Mouse (Mus musculus): ENCODE data around the gene Grik4. TPM values are rescaled to one million over a fixed set of nuclear protein-coding genes. Genes with fewer than 3 reads are reported as not detected.

Gene Grik4
- total RNA-seq, 1 experiment: 0.22 TPM

GRCm38 (mm10) chr9:42885566-42885965 lies 58.7 kb downstream of the Grik4 start:
- TF ChIP-seq MAFK (IDR thresholded peaks at IDR 0.05; ENCODE audit: insufficient read depth, low read depth, low read length) (no peak), CHD2 (IDR thresholded peaks at IDR 0.05; ENCODE audit: low read depth, low read length) (no peak), HCFC1 (IDR thresholded peaks at IDR 0.05; ENCODE audit: borderline replicate concordance, insufficient read depth, low read length) (no peak), ZNF384 (IDR thresholded peaks at IDR 0.05; ENCODE audit: low read depth, low read length) (no peak), ZC3H11A (IDR thresholded peaks at IDR 0.05; ENCODE audit: borderline replicate concordance, low read depth, low read length) (no peak)
- in situ Hi-C loops (cut with MboI; ENCODE audit: low sequenced_read_pairs in 2 of 2, unreplicated experiment in 2 of 2): no loop called here
- H3K4me1 ChIP-seq (ENCODE audit: control insufficient read depth in 2 of 2, insufficient read depth in 2 of 2, low read length in 2 of 2, poor library complexity in 1 of 2): peaks cover 3 to 10% of the 10 kb centered on the region in 2 experiments; a peak in 2 of 4 replicates

GRCm38 (mm10) chr9:42885123-42885522 lies 59.2 kb downstream of the Grik4 start:
- H3K27ac ChIP-seq (ENCODE audit: insufficient read depth, low read depth, low read length, poor library complexity, severe bottlenecking): no peak overlapping the region
- no peak overlapping the region for H3K9ac ChIP-seq (ENCODE audit: insufficient read depth, low read depth, low read length, poor library complexity, severe bottlenecking)
- no peak for TF ChIP-seq MAFK (IDR thresholded peaks at IDR 0.05; ENCODE audit: insufficient read depth, low read depth, low read length)
- no peak for TF ChIP-seq HCFC1 (IDR thresholded peaks at IDR 0.05; ENCODE audit: borderline replicate concordance, insufficient read depth, low read length)
- no peak for TF ChIP-seq CHD2 (IDR thresholded peaks at IDR 0.05; ENCODE audit: low read depth, low read length)
- TF ChIP-seq ZNF384 (IDR thresholded peaks at IDR 0.05; ENCODE audit: low read depth, low read length): no peak
- TF ChIP-seq ZC3H11A (IDR thresholded peaks at IDR 0.05; ENCODE audit: borderline replicate concordance, low read depth, low read length): no peak
- in situ Hi-C loops (cut with MboI; ENCODE audit: low sequenced_read_pairs in 2 of 2, unreplicated experiment in 2 of 2): no loop called here
- no peaks in the 10 kb centered on the region for H3K9me3 ChIP-seq (ENCODE audit: control insufficient read depth, insufficient read depth, low read depth, low read length)
- no peak overlapping the region for H3K4me3 ChIP-seq (ENCODE audit: insufficient read depth in 1 of 2, low read depth in 1 of 2, low read length in 2 of 2, poor library complexity in 1 of 2, severe bottlenecking in 1 of 2)
- no peak for DNase-seq (ENCODE audit: low read depth, low spot score)
- peaks cover 3 to 10% of the 10 kb centered on the region in 2 experiments; a peak in 2 of 4 replicates for H3K4me1 ChIP-seq (ENCODE audit: control insufficient read depth in 2 of 2, insufficient read depth in 2 of 2, low read length in 2 of 2, poor library complexity in 1 of 2)
- no peaks in the 10 kb centered on the region for H3K36me3 ChIP-seq (ENCODE audit: control insufficient read depth, insufficient read depth, low read length, poor library complexity, severe bottlenecking)

More at GRCm38 (mm10) chr9:42885566-42885965, 58.7 kb downstream of the Grik4 start:
- H3K4me3 ChIP-seq (ENCODE audit: insufficient read depth in 1 of 2, low read depth in 1 of 2, low read length in 2 of 2, poor library complexity in 1 of 2, severe bottlenecking in 1 of 2): no peak overlapping the region
- no peaks in the 10 kb centered on the region for H3K9me3 ChIP-seq (ENCODE audit: control insufficient read depth, insufficient read depth, low read depth, low read length)
- no peaks in the 10 kb centered on the region for H3K36me3 ChIP-seq (ENCODE audit: control insufficient read depth, insufficient read depth, low read length, poor library complexity, severe bottlenecking)
- no peak for DNase-seq (ENCODE audit: low read depth, low spot score)
- H3K27ac ChIP-seq (ENCODE audit: insufficient read depth, low read depth, low read length, poor library complexity, severe bottlenecking): no peak overlapping the region
- no peak overlapping the region for H3K9ac ChIP-seq (ENCODE audit: insufficient read depth, low read depth, low read length, poor library complexity, severe bottlenecking)

DNA sequence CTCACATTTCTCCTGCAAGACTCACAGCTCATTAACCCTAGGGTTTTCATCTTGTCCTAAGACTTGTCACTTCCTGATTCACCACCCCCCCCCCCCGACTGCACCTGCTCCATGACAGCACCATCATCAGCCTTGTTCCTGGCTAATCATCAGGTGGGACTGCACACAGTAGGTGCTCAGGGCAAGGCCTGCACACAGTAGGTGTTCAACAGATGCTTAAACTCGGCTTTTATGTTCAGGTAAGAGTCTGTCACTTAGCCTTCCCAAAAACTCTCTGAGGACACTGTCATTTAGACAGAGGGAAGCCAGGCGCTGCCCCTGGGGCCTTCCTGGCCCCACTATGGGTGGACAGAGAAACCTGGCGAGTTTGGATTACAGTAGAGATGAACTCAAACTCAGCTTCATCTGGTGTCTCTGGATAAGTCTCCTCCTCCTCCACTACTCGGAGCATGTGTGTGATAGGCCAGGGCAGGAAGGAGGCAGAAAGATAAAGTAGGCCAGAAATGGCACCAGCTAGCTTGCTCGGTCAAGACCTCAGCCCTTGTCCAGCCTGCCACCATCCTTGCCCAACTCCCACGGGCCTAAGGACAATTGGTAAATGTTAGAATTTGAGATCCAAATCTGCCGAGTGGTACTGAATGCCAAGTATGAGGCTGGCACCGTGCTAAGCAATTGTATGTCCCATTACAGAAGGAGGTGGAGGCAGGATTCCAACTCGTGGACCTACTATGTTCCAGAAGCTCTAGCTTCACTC lies 61.1 kb downstream of the Grik4 start:
- H3K9ac ChIP-seq (ENCODE audit: insufficient read depth, low read depth, low read length, poor library complexity, severe bottlenecking): no peak overlapping the region
- in situ Hi-C loops (cut with MboI; ENCODE audit: low sequenced_read_pairs in 2 of 2, unreplicated experiment in 2 of 2): no loop called here
- no peak for DNase-seq (ENCODE audit: low read depth, low spot score)
- no peaks in the 10 kb centered on the region for H3K9me3 ChIP-seq (ENCODE audit: control insufficient read depth, insufficient read depth, low read depth, low read length)
- H3K4me3 ChIP-seq (ENCODE audit: insufficient read depth in 1 of 2, low read depth in 1 of 2, low read length in 2 of 2, poor library complexity in 1 of 2, severe bottlenecking in 1 of 2): no peak overlapping the region
- H3K36me3 ChIP-seq (ENCODE audit: control insufficient read depth, insufficient read depth, low read length, poor library complexity, severe bottlenecking): no peaks in the 10 kb centered on the region
- no peak overlapping the region for H3K27ac ChIP-seq (ENCODE audit: insufficient read depth, low read depth, low read length, poor library complexity, severe bottlenecking)
- no peak for TF ChIP-seq HCFC1 (IDR thresholded peaks at IDR 0.05; ENCODE audit: borderline replicate concordance, insufficient read depth, low read length)
- TF ChIP-seq MAFK (IDR thresholded peaks at IDR 0.05; ENCODE audit: insufficient read depth, low read depth, low read length): no peak
- TF ChIP-seq ZNF384 (IDR thresholded peaks at IDR 0.05; ENCODE audit: low read depth, low read length): no peak
- no peak for TF ChIP-seq CHD2 (IDR thresholded peaks at IDR 0.05; ENCODE audit: low read depth, low read length)
- TF ChIP-seq ZC3H11A (IDR thresholded peaks at IDR 0.05; ENCODE audit: borderline replicate concordance, low read depth, low read length): no peak
- H3K4me1 ChIP-seq (ENCODE audit: control insufficient read depth in 2 of 2, insufficient read depth in 2 of 2, low read length in 2 of 2, poor library complexity in 1 of 2): peaks cover 3 to 16% of the 10 kb centered on the region in 2 experiments; a peak in 3 of 4 replicates

GRCm38 (mm10) chr9:42882313-42882712 lies 62.0 kb downstream of the Grik4 start:
- peaks cover 3 to 18% of the 10 kb centered on the region in 2 experiments; a peak in 3 of 4 replicates for H3K4me1 ChIP-seq (ENCODE audit: control insufficient read depth in 2 of 2, insufficient read depth in 2 of 2, low read length in 2 of 2, poor library complexity in 1 of 2)
- no peak overlapping the region for H3K4me3 ChIP-seq (ENCODE audit: insufficient read depth in 1 of 2, low read depth in 1 of 2, low read length in 2 of 2, poor library complexity in 1 of 2, severe bottlenecking in 1 of 2)
- no peak for TF ChIP-seq MAFK (IDR thresholded peaks at IDR 0.05; ENCODE audit: insufficient read depth, low read depth, low read length)
- no peak for TF ChIP-seq ZNF384 (IDR thresholded peaks at IDR 0.05; ENCODE audit: low read depth, low read length)
- TF ChIP-seq HCFC1 (IDR thresholded peaks at IDR 0.05; ENCODE audit: borderline replicate concordance, insufficient read depth, low read length): no peak
- TF ChIP-seq CHD2 (IDR thresholded peaks at IDR 0.05; ENCODE audit: low read depth, low read length): no peak
- no peak for TF ChIP-seq ZC3H11A (IDR thresholded peaks at IDR 0.05; ENCODE audit: borderline replicate concordance, low read depth, low read length)
- H3K27ac ChIP-seq (ENCODE audit: insufficient read depth, low read depth, low read length, poor library complexity, severe bottlenecking): no peak overlapping the region
- H3K9me3 ChIP-seq (ENCODE audit: control insufficient read depth, insufficient read depth, low read depth, low read length): no peaks in the 10 kb centered on the region
- H3K36me3 ChIP-seq (ENCODE audit: control insufficient read depth, insufficient read depth, low read length, poor library complexity, severe bottlenecking): no peaks in the 10 kb centered on the region
- DNase-seq (ENCODE audit: low read depth, low spot score): no peak
- in situ Hi-C loops (cut with MboI; ENCODE audit: low sequenced_read_pairs in 2 of 2, unreplicated experiment in 2 of 2): no loop called here
- no peak overlapping the region for H3K9ac ChIP-seq (ENCODE audit: insufficient read depth, low read depth, low read length, poor library complexity, severe bottlenecking)
